Mouse (Mus musculus) midbrain, embryonic 15.5 days (tissue): Measurements from ENCODE around the gene Plekhm1. TPM values are rescaled to one million over a fixed set of nuclear protein-coding genes. Genes with fewer than 3 reads are reported as not detected.

Source experiments
- ATAC-seq: fragments of 200-750 bp; cut with Nextera tagmentation; replicated peaks from 2 replicates; pipeline ENCODE4 v1.8.0; 2017; ENCODE audit warnings: moderate TSS enrichment
- H3K27ac ChIP-seq: fragments of 300-500 bp; sonication (generic); 2 replicates; pipeline ENCODE4 v1.5.1; 2015; ENCODE audit warnings: mild to moderate bottlenecking, inconsistent platforms
- H3K27me3 ChIP-seq: fragments of 300-500 bp; sonication (generic); replicated peaks from 2 replicates; pipeline ENCODE4 v1.6.1; 2015; ENCODE audit warnings: inconsistent platforms
- H3K36me3 ChIP-seq: fragments of 300-500 bp; sonication (generic); replicated peaks from 2 replicates; pipeline ENCODE4 v1.6.1; 2015; ENCODE audit warnings: inconsistent platforms
- H3K4me1 ChIP-seq: fragments of 300-500 bp; sonication (generic); 2 replicates; pipeline ENCODE4 v1.6.1; 2015; ENCODE audit warnings: inconsistent platforms
- H3K4me2 ChIP-seq: fragments of 300-500 bp; sonication (generic); 2 replicates; pipeline ENCODE4 v1.6.1; 2015; ENCODE audit warnings: inconsistent platforms, mild to moderate bottlenecking, moderate library complexity
- H3K4me3 ChIP-seq: fragments of 300-500 bp; sonication (generic); 2 replicates; pipeline ENCODE4 v1.5.1; 2015; ENCODE audit warnings: mild to moderate bottlenecking, inconsistent platforms
- H3K9ac ChIP-seq: fragments of 300-500 bp; sonication (generic); 2 replicates; pipeline ENCODE4 v1.6.1; 2015; ENCODE audit warnings: mild to moderate bottlenecking, inconsistent platforms
- H3K9me3 ChIP-seq: fragments of 300-500 bp; sonication (generic); 2 replicates; pipeline ENCODE4 v1.6.1; 2016; ENCODE audit warnings: inconsistent platforms
- WGBS: fragments of 180-500 bp; shearing (Covaris S2); methylation state at CpG from one replicate; pipeline ENCODE4 v1.1.7; 2015; ENCODE audit warnings: mixed read lengths; 5-methylcytosine and 5-hydroxymethylcytosine counted together
- polyA plus RNA-seq: library from polyadenylated mRNA; unstranded; fragments of >200 nt; fragmentation: Nextera tagmentation; extraction: Ambion mirVana; gene quantifications from 2 replicates; pipeline ENCODE4 v1.2.1, GENCODE M21; 2015

The Plekhm1 gene
- polyA plus RNA-seq, 1 experiment from 2014 or later = 10.8 TPM

GRCm38 (mm10) chr11:103386827-103387226 is 25.7 kb downstream of the Plekhm1 start:
- no peaks in the 10 kb centered on the region for H3K9me3 ChIP-seq
- H3K27me3 ChIP-seq = no peaks in the 10 kb centered on the region
- no peak overlapping the region for H3K4me3 ChIP-seq
- no peak overlapping the region for H3K9ac ChIP-seq
- H3K27ac ChIP-seq = no peak overlapping the region
- 94% methylated on average over 9 of the region's 9 CpGs for WGBS
- ATAC-seq = no peak
- no peaks in the 10 kb centered on the region for H3K4me1 ChIP-seq
- peaks cover 9% of the 10 kb centered on the region; the same call in 1 of the 2 replicates for H3K36me3 ChIP-seq
- no peak overlapping the region for H3K4me2 ChIP-seq

GRCm38 (mm10) chr11:103381956-103382613 is 30.4 kb downstream of the Plekhm1 start:
- no peaks in the 10 kb centered on the region for H3K4me1 ChIP-seq
- no peak overlapping the region for H3K9ac ChIP-seq
- H3K4me3 ChIP-seq = no peak overlapping the region
- 79% methylated on average over 5 of the region's 5 CpGs for WGBS
- H3K27ac ChIP-seq = no peak overlapping the region
- ATAC-seq = no peak
- peaks cover 13% of the 10 kb centered on the region; the same call in 1 of the 2 replicates for H3K36me3 ChIP-seq
- H3K27me3 ChIP-seq = no peaks in the 10 kb centered on the region
- no peaks in the 10 kb centered on the region for H3K9me3 ChIP-seq
- no peak overlapping the region for H3K4me2 ChIP-seq

- WGBS = 93% methylated on average over 7 of the region's 7 CpGs
- H3K9me3 ChIP-seq = no peaks in the 10 kb centered on the region
- H3K4me2 ChIP-seq = no peak overlapping the region
- ATAC-seq = no peak
- H3K27ac ChIP-seq = no peak overlapping the region
- peaks cover 12% of the 10 kb centered on the region for H3K36me3 ChIP-seq
- no peak overlapping the region for H3K4me3 ChIP-seq
- no peak overlapping the region for H3K9ac ChIP-seq
- no peaks in the 10 kb centered on the region for H3K4me1 ChIP-seq
- H3K27me3 ChIP-seq = no peaks in the 10 kb centered on the region
These were observed 31.0 kb downstream of the Plekhm1 start for GRCm38 (mm10) chr11:103381505-103381904.

- no peak for ATAC-seq
- Histone ChIP-seq H3K9ac (no peak overlapping the region), H3K27ac (no peak overlapping the region), H3K4me1 (no peaks in the 10 kb centered on the region), H3K4me2 (no peak overlapping the region), H3K27me3 (no peaks in the 10 kb centered on the region), H3K36me3 (peaks cover 17% of the 10 kb centered on the region), H3K9me3 (no peaks in the 10 kb centered on the region), H3K4me3 (no peak overlapping the region)
- 96% methylated on average over 5 of the region's 5 CpGs for WGBS
These were observed 32.0 kb downstream of the Plekhm1 start for GRCm38 (mm10) chr11:103380460-103380859.

- 97% methylated on average over 6 of the region's 6 CpGs for WGBS
- ATAC-seq = no peak
These were observed 34.1 kb downstream of the Plekhm1 start for GRCm38 (mm10) chr11:103378341-103378740.

GRCm38 (mm10) chr11:103375772-103376171 is 36.7 kb downstream of the Plekhm1 start:
- Histone ChIP-seq H3K4me3 (no peak overlapping the region), H3K27me3 (no peaks in the 10 kb centered on the region), H3K4me2 (no peak overlapping the region), H3K36me3 (peaks cover 26% of the 10 kb centered on the region), H3K9me3 (no peaks in the 10 kb centered on the region), H3K4me1 (no peaks in the 10 kb centered on the region), H3K9ac (no peak overlapping the region), H3K27ac (no peak overlapping the region)
- ATAC-seq = no peak
- WGBS = 87% methylated on average over 5 of the region's 5 CpGs

More at GRCm38 (mm10) chr11:103378341-103378740, 34.1 kb downstream of the Plekhm1 start:
- H3K27ac ChIP-seq = no peak overlapping the region
- H3K4me1 ChIP-seq = no peaks in the 10 kb centered on the region
- no peaks in the 10 kb centered on the region for H3K9me3 ChIP-seq
- H3K27me3 ChIP-seq = no peaks in the 10 kb centered on the region
- peaks cover 24% of the 10 kb centered on the region for H3K36me3 ChIP-seq
- H3K4me2 ChIP-seq = no peak overlapping the region
- H3K4me3 ChIP-seq = no peak overlapping the region
- H3K9ac ChIP-seq = no peak overlapping the region

GRCm38 (mm10) chr11:103375258-103375657 is 37.2 kb downstream of the Plekhm1 start:
- no peak for ATAC-seq
- Histone ChIP-seq H3K27me3 (no peaks in the 10 kb centered on the region), H3K4me1 (no peaks in the 10 kb centered on the region), H3K4me3 (no peak overlapping the region), H3K9ac (no peak overlapping the region), H3K36me3 (peaks cover 26% of the 10 kb centered on the region), H3K9me3 (no peaks in the 10 kb centered on the region), H3K27ac (no peak overlapping the region), H3K4me2 (no peak overlapping the region)
- 81% methylated on average over 1 of the region's 1 CpGs for WGBS

- Histone ChIP-seq H3K4me2 (no peak overlapping the region), H3K27me3 (no peaks in the 10 kb centered on the region), H3K9me3 (no peaks in the 10 kb centered on the region), H3K27ac (no peak overlapping the region), H3K4me3 (no peak overlapping the region), H3K9ac (no peak overlapping the region), H3K4me1 (no peaks in the 10 kb centered on the region), H3K36me3 (peaks cover 18% of the 10 kb centered on the region)
- no peak for ATAC-seq
- whole genome bisulfite sequencing = 94% methylated on average over 9 of the region's 9 CpGs
These were observed 38.6 kb downstream of the Plekhm1 start for GRCm38 (mm10) chr11:103373922-103374321.

- no peak overlapping the region for H3K4me2 ChIP-seq
- 91% methylated on average over 4 of the region's 4 CpGs for WGBS
- H3K9me3 ChIP-seq = no peaks in the 10 kb centered on the region
- no peak overlapping the region for H3K27ac ChIP-seq
- H3K36me3 ChIP-seq = peaks cover 22% of the 10 kb centered on the region
- no peak overlapping the region for H3K4me3 ChIP-seq
- no peak overlapping the region for H3K9ac ChIP-seq
- no peaks in the 10 kb centered on the region for H3K4me1 ChIP-seq
- no peaks in the 10 kb centered on the region for H3K27me3 ChIP-seq
- ATAC-seq = no peak
These were observed 39.9 kb downstream of the Plekhm1 start for GRCm38 (mm10) chr11:103372561-103372960.

GRCm38 (mm10) chr11:103372068-103372467 is 40.4 kb downstream of the Plekhm1 start:
- H3K36me3 ChIP-seq = peaks cover 22% of the 10 kb centered on the region
- 59% methylated on average over 3 of the region's 3 CpGs for WGBS

GRCm38 (mm10) chr11:103371222-103371539 is 41.3 kb downstream of the Plekhm1 start:
- ATAC-seq = no peak
- H3K9me3 ChIP-seq = no peaks in the 10 kb centered on the region
- H3K4me2 ChIP-seq = no peak overlapping the region
- no peak overlapping the region for H3K27ac ChIP-seq
- H3K4me1 ChIP-seq = no peaks in the 10 kb centered on the region
- no peaks in the 10 kb centered on the region for H3K27me3 ChIP-seq
- H3K9ac ChIP-seq = no peak overlapping the region
- 81% methylated on average over 3 of the region's 3 CpGs for WGBS
- H3K4me3 ChIP-seq = no peak overlapping the region
- H3K36me3 ChIP-seq = peaks cover 17% of the 10 kb centered on the region

More at GRCm38 (mm10) chr11:103372068-103372467, 40.4 kb downstream of the Plekhm1 start:
- no peak overlapping the region for H3K9ac ChIP-seq
- no peak overlapping the region for H3K27ac ChIP-seq
- ATAC-seq = no peak
- H3K9me3 ChIP-seq = no peaks in the 10 kb centered on the region
- H3K4me1 ChIP-seq = no peaks in the 10 kb centered on the region
- no peak overlapping the region for H3K4me2 ChIP-seq
- no peak overlapping the region for H3K4me3 ChIP-seq
- no peaks in the 10 kb centered on the region for H3K27me3 ChIP-seq

GRCm38 (mm10) chr11:103370397-103371221 is 41.9 kb downstream of the Plekhm1 start:
- H3K4me3 ChIP-seq = no peak overlapping the region
- H3K4me1 ChIP-seq = no peaks in the 10 kb centered on the region
- H3K27me3 ChIP-seq = peaks cover 2% of the 10 kb centered on the region
- no peak overlapping the region for H3K27ac ChIP-seq
- 95% methylated on average over 9 of the region's 9 CpGs for WGBS
- H3K36me3 ChIP-seq = peaks cover 13% of the 10 kb centered on the region; the same call in 1 of the 2 replicates
- H3K9ac ChIP-seq = no peak overlapping the region
- no peaks in the 10 kb centered on the region for H3K9me3 ChIP-seq
- H3K4me2 ChIP-seq = no peak overlapping the region
- no peak for ATAC-seq
